Mouse (Mus musculus): ENCODE measurements around the gene Ntrk3. TPM values are rescaled to one million over a fixed set of nuclear protein-coding genes. Genes with fewer than 3 reads are reported as not detected.

Ntrk3 gene
- polyA plus RNA-seq, 1 experiment from 2014 or later, result 1.3 TPM

DNA sequence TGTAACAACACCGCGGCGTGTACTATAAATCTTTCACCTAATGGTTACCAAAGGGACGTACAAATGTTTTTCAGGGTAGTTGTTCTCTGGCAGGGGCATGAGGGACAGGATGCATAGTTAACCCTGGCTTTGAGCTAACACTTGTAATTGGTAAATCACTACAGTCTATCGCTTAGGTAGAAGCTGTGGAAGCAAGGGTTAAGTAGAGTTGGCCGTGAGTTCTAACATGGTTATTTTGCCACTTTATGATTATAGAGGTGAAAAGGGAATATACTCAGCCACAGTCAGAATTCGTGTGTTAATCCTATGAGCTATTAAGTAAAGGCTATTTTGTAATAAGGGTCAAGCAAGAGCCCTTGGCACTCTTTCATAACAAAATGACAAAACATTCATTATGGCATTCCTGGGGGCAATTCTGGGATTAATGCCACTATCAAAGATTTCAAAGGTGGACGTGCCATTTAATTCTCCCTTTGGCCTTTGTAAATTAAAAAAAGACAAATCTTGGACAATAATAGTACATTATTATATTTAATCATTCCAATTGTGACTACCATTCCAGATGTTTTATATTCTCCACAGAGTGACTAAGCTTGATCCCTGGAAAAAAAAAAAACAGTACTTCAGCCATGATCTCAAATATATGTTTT lies 1.7 kb upstream of the Ntrk3 start:
- WGBS, result 85% methylated on average over 8 of the region's 8 CpGs
- Histone ChIP-seq H3K4me2 (ENCODE audit: low read length) (no peak overlapping the region), H3K27me3 (ENCODE audit: control insufficient read depth, insufficient read depth, low read length) (no peaks in the 10 kb centered on the region), H3K4me3 (ENCODE audit: control insufficient read depth in 1 of 2, insufficient read depth in 1 of 2, low read depth in 1 of 2, low read length in 2 of 2) (no peak overlapping the region), H3K9ac (ENCODE audit: low read length) (no peak overlapping the region), H3K36me3 (ENCODE audit: control insufficient read depth, insufficient read depth, low read length) (no peaks in the 10 kb centered on the region), H3K27ac (replicated peaks in 1 of 2; ENCODE audit: control insufficient read depth in 1 of 2, insufficient read depth in 1 of 2, low read depth in 2 of 2, low read length in 2 of 2) (no peak overlapping the region), H3K9me3 (ENCODE audit: control insufficient read depth, low read length) (no peaks in the 10 kb centered on the region), H3K4me1 (ENCODE audit: control insufficient read depth in 2 of 2, insufficient read depth in 2 of 2, low read length in 2 of 2) (no peaks in the 10 kb centered on the region)
- ATAC-seq (ENCODE audit: insufficient number of reproducible peaks, insufficient read depth, low FRiP score, low read depth), result no peak

GRCm38 (mm10) chr7:78737196-78737595 lies 616 bp downstream of the Ntrk3 start:
- H3K4me2 ChIP-seq (ENCODE audit: low read length), result no peak overlapping the region
- ATAC-seq (ENCODE audit: insufficient number of reproducible peaks, insufficient read depth, low FRiP score, low read depth), result no peak
- WGBS, result 92% methylated on average over 6 of the region's 6 CpGs

GRCm38 (mm10) chr7:78731391-78731790 lies 6.4 kb downstream of the Ntrk3 start:
- H3K27me3 ChIP-seq (ENCODE audit: control insufficient read depth, insufficient read depth, low read length), result no peaks in the 10 kb centered on the region
- H3K4me2 ChIP-seq (ENCODE audit: low read length), result no peak overlapping the region
- no peak overlapping the region for H3K27ac ChIP-seq (replicated peaks in 1 of 2; ENCODE audit: control insufficient read depth in 1 of 2, insufficient read depth in 1 of 2, low read depth in 2 of 2, low read length in 2 of 2)
- no peaks in the 10 kb centered on the region for H3K4me1 ChIP-seq (ENCODE audit: control insufficient read depth in 2 of 2, insufficient read depth in 2 of 2, low read length in 2 of 2)
- WGBS, result 71% methylated on average over 8 of the region's 8 CpGs
- no peaks in the 10 kb centered on the region for H3K9me3 ChIP-seq (ENCODE audit: control insufficient read depth, low read length)
- no peak for ATAC-seq (ENCODE audit: insufficient number of reproducible peaks, insufficient read depth, low FRiP score, low read depth)
- no peak overlapping the region for H3K4me3 ChIP-seq (ENCODE audit: control insufficient read depth in 1 of 2, insufficient read depth in 1 of 2, low read depth in 1 of 2, low read length in 2 of 2)
- H3K36me3 ChIP-seq (ENCODE audit: control insufficient read depth, insufficient read depth, low read length), result no peaks in the 10 kb centered on the region
- no peak overlapping the region for H3K9ac ChIP-seq (ENCODE audit: low read length)

More at GRCm38 (mm10) chr7:78737196-78737595, 616 bp downstream of the Ntrk3 start:
- Histone ChIP-seq H3K36me3 (ENCODE audit: control insufficient read depth, insufficient read depth, low read length) (no peaks in the 10 kb centered on the region), H3K9me3 (ENCODE audit: control insufficient read depth, low read length) (no peaks in the 10 kb centered on the region), H3K4me1 (ENCODE audit: control insufficient read depth in 2 of 2, insufficient read depth in 2 of 2, low read length in 2 of 2) (no peaks in the 10 kb centered on the region), H3K4me3 (ENCODE audit: control insufficient read depth in 1 of 2, insufficient read depth in 1 of 2, low read depth in 1 of 2, low read length in 2 of 2) (no peak overlapping the region), H3K9ac (ENCODE audit: low read length) (no peak overlapping the region), H3K27me3 (ENCODE audit: control insufficient read depth, insufficient read depth, low read length) (no peaks in the 10 kb centered on the region), H3K27ac (replicated peaks in 1 of 2; ENCODE audit: control insufficient read depth in 1 of 2, insufficient read depth in 1 of 2, low read depth in 2 of 2, low read length in 2 of 2) (no peak overlapping the region)

- Histone ChIP-seq H3K4me1 (ENCODE audit: control insufficient read depth in 2 of 2, insufficient read depth in 2 of 2, low read length in 2 of 2) (no peaks in the 10 kb centered on the region), H3K27me3 (ENCODE audit: control insufficient read depth, insufficient read depth, low read length) (no peaks in the 10 kb centered on the region), H3K36me3 (ENCODE audit: control insufficient read depth, insufficient read depth, low read length) (no peaks in the 10 kb centered on the region), H3K9ac (ENCODE audit: low read length) (no peak overlapping the region), H3K4me2 (ENCODE audit: low read length) (no peak overlapping the region), H3K27ac (replicated peaks in 1 of 2; ENCODE audit: control insufficient read depth in 1 of 2, insufficient read depth in 1 of 2, low read depth in 2 of 2, low read length in 2 of 2) (no peak overlapping the region), H3K4me3 (ENCODE audit: control insufficient read depth in 1 of 2, insufficient read depth in 1 of 2, low read depth in 1 of 2, low read length in 2 of 2) (no peak overlapping the region), H3K9me3 (ENCODE audit: control insufficient read depth, low read length) (no peaks in the 10 kb centered on the region)
- WGBS, result 79% methylated on average over 4 of the region's 4 CpGs
- ATAC-seq (ENCODE audit: insufficient number of reproducible peaks, insufficient read depth, low FRiP score, low read depth), result no peak
Observed at GRCm38 (mm10) chr7:78724591-78724990, 13.2 kb downstream of the Ntrk3 start.

DNA sequence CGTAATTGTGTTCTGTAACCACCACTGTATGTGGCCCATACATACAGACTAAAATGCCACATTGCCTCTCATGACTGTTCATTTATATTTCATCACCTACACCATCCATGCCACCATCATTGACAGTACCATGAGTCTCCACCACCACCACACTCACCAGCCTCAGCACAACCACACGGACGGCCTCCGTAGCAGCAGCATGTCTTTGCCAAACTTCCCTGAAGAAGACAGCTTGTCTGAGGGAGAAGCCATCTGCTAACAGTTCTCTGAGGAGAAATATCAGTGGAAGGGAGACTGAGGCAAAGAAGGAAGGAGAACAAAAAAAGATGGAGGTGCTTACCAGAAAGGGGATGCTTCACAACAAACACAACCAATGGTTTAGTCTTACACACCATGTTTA lies 15.8 kb downstream of the Ntrk3 start:
- ATAC-seq (ENCODE audit: insufficient number of reproducible peaks, insufficient read depth, low FRiP score, low read depth), result no peak
- H3K4me1 ChIP-seq (ENCODE audit: control insufficient read depth in 2 of 2, insufficient read depth in 2 of 2, low read length in 2 of 2), result no peaks in the 10 kb centered on the region
- H3K36me3 ChIP-seq (ENCODE audit: control insufficient read depth, insufficient read depth, low read length), result no peaks in the 10 kb centered on the region
- H3K4me2 ChIP-seq (ENCODE audit: low read length), result no peak overlapping the region
- H3K9me3 ChIP-seq (ENCODE audit: control insufficient read depth, low read length), result no peaks in the 10 kb centered on the region
- no peak overlapping the region for H3K9ac ChIP-seq (ENCODE audit: low read length)
- WGBS, result 92% methylated on average over 4 of the region's 4 CpGs
- no peak overlapping the region for H3K27ac ChIP-seq (replicated peaks in 1 of 2; ENCODE audit: control insufficient read depth in 1 of 2, insufficient read depth in 1 of 2, low read depth in 2 of 2, low read length in 2 of 2)
- H3K4me3 ChIP-seq (ENCODE audit: control insufficient read depth in 1 of 2, insufficient read depth in 1 of 2, low read depth in 1 of 2, low read length in 2 of 2), result no peak overlapping the region
- H3K27me3 ChIP-seq (ENCODE audit: control insufficient read depth, insufficient read depth, low read length), result no peaks in the 10 kb centered on the region

GRCm38 (mm10) chr7:78720989-78721816 lies 16.6 kb downstream of the Ntrk3 start:
- no peak for ATAC-seq (ENCODE audit: insufficient number of reproducible peaks, insufficient read depth, low FRiP score, low read depth)
- no peak overlapping the region for H3K27ac ChIP-seq (replicated peaks in 1 of 2; ENCODE audit: control insufficient read depth in 1 of 2, insufficient read depth in 1 of 2, low read depth in 2 of 2, low read length in 2 of 2)

GRCm38 (mm10) chr7:78719795-78720460 lies 17.9 kb downstream of the Ntrk3 start:
- WGBS, result 80% methylated on average over 7 of the region's 7 CpGs
- H3K4me2 ChIP-seq (ENCODE audit: low read length), result no peak overlapping the region
- H3K9me3 ChIP-seq (ENCODE audit: control insufficient read depth, low read length), result no peaks in the 10 kb centered on the region
- no peak overlapping the region for H3K27ac ChIP-seq (replicated peaks in 1 of 2; ENCODE audit: control insufficient read depth in 1 of 2, insufficient read depth in 1 of 2, low read depth in 2 of 2, low read length in 2 of 2)
- no peak for ATAC-seq (ENCODE audit: insufficient number of reproducible peaks, insufficient read depth, low FRiP score, low read depth)
- no peaks in the 10 kb centered on the region for H3K36me3 ChIP-seq (ENCODE audit: control insufficient read depth, insufficient read depth, low read length)
- no peak overlapping the region for H3K9ac ChIP-seq (ENCODE audit: low read length)
- no peaks in the 10 kb centered on the region for H3K27me3 ChIP-seq (ENCODE audit: control insufficient read depth, insufficient read depth, low read length)
- no peaks in the 10 kb centered on the region for H3K4me1 ChIP-seq (ENCODE audit: control insufficient read depth in 2 of 2, insufficient read depth in 2 of 2, low read length in 2 of 2)
- no peak overlapping the region for H3K4me3 ChIP-seq (ENCODE audit: control insufficient read depth in 1 of 2, insufficient read depth in 1 of 2, low read depth in 1 of 2, low read length in 2 of 2)

More at GRCm38 (mm10) chr7:78720989-78721816, 16.6 kb downstream of the Ntrk3 start:
- WGBS, result 73% methylated on average over 9 of the region's 9 CpGs
- H3K4me2 ChIP-seq (ENCODE audit: low read length), result no peak overlapping the region
- H3K4me3 ChIP-seq (ENCODE audit: control insufficient read depth in 1 of 2, insufficient read depth in 1 of 2, low read depth in 1 of 2, low read length in 2 of 2), result no peak overlapping the region
- no peak overlapping the region for H3K9ac ChIP-seq (ENCODE audit: low read length)
- no peaks in the 10 kb centered on the region for H3K36me3 ChIP-seq (ENCODE audit: control insufficient read depth, insufficient read depth, low read length)
- no peaks in the 10 kb centered on the region for H3K9me3 ChIP-seq (ENCODE audit: control insufficient read depth, low read length)
- H3K4me1 ChIP-seq (ENCODE audit: control insufficient read depth in 2 of 2, insufficient read depth in 2 of 2, low read length in 2 of 2), result no peaks in the 10 kb centered on the region
- H3K27me3 ChIP-seq (ENCODE audit: control insufficient read depth, insufficient read depth, low read length), result no peaks in the 10 kb centered on the region

Measured in heart, embryonic 14.5 days (tissue).